Mouse (Mus musculus): ENCODE data around the gene Xrcc6. TPM values are rescaled to one million over a fixed set of nuclear protein-coding genes. Genes with fewer than 3 reads are reported as not detected.

The Xrcc6 gene
- polyA plus RNA-seq (2012; rRNA removed) = 7.8 and 9.1 TPM in 2 replicates

- peaks cover 9% of the 10 kb centered on the region; the same call in 1 of the 2 replicates for H3K4me1 ChIP-seq (ENCODE audit: control insufficient read depth, insufficient read depth, insufficient read length, low read length)
- no peaks in the 10 kb centered on the region for H3K36me3 ChIP-seq (ENCODE audit: control insufficient read depth, insufficient read depth, low read length)
- no peak within 1 kb of the TSS for H3K27ac ChIP-seq (ENCODE audit: insufficient read depth, low read depth, low read length)
- no peak within 1 kb of the TSS for H3K4me3 ChIP-seq (ENCODE audit: low read depth, low read length)
- no peak for TF ChIP-seq CTCF (IDR thresholded peaks at IDR 0.05; ENCODE audit: extremely low read depth, insufficient read length, insufficient replicate concordance, low read depth, low read length)
- TF ChIP-seq POLR2A (IDR thresholded peaks at IDR 0.05; ENCODE audit: low read depth, low read length) = no peak
- H3K27me3 ChIP-seq (ENCODE audit: control insufficient read depth, insufficient read depth, low read length) = no peaks in the 10 kb centered on the region
- WGBS = 78% methylated on average over 3 of the region's 3 CpGs
These were observed at the start of gene Xrcc6 for GRCm38 (mm10) chr15:81987646-81988045. Gene Xrcc6, plus strand, starts transcription at chr15:81987835.

GRCm38 (mm10) chr15:81938246-81938645 lies 49.4 kb upstream of the Xrcc6 start:
- Histone ChIP-seq H3K4me1 (ENCODE audit: control insufficient read depth, insufficient read depth, insufficient read length, low read length) (no peaks in the 10 kb centered on the region), H3K36me3 (ENCODE audit: control insufficient read depth, insufficient read depth, low read length) (no peaks in the 10 kb centered on the region), H3K27me3 (ENCODE audit: control insufficient read depth, insufficient read depth, low read length) (peaks cover 5% of the 10 kb centered on the region), H3K27ac (ENCODE audit: insufficient read depth, low read depth, low read length) (no peak overlapping the region), H3K4me3 (ENCODE audit: low read depth, low read length) (no peak overlapping the region)
- no peak for TF ChIP-seq POLR2A (IDR thresholded peaks at IDR 0.05; ENCODE audit: low read depth, low read length)
- peak; percentile 53; the same call in 1 of the 2 replicates for TF ChIP-seq CTCF (IDR thresholded peaks at IDR 0.05; ENCODE audit: extremely low read depth, insufficient read length, insufficient replicate concordance, low read depth, low read length)
- 43% methylated on average over 2 of the region's 2 CpGs for WGBS

DNA sequence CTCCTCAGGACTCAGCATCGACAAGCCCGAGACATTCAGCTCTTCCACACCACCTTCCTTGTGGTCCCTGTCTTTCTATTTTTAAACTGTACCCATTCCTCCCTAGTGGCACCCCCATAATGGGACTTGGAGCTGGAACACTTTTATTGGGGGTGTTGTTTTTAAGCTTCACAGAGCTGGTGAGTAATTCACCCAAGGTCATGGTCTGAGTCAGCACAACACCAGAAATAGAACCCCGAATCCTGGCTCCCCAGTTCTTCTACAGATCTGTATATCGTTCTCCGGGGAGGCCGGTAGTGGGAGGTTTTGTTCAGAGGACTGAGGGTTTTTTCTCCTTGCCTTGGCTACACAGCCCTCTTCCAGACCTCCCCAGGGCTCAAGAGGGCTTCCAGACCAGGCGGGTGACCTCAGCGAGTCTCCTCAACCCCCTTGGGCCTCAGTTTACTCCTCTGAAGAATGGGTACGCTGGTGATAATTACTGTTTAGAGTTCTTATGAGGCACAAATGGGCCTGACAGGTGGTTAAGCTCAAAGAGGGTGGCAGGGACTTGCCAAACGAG lies 48.4 kb upstream of the Xrcc6 start:
- Histone ChIP-seq H3K27me3 (ENCODE audit: control insufficient read depth, insufficient read depth, low read length) (peaks cover 5% of the 10 kb centered on the region), H3K36me3 (ENCODE audit: control insufficient read depth, insufficient read depth, low read length) (no peaks in the 10 kb centered on the region), H3K4me1 (ENCODE audit: control insufficient read depth, insufficient read depth, insufficient read length, low read length) (no peaks in the 10 kb centered on the region), H3K27ac (ENCODE audit: insufficient read depth, low read depth, low read length) (no peak overlapping the region), H3K4me3 (ENCODE audit: low read depth, low read length) (no peak overlapping the region)
- TF ChIP-seq POLR2A (IDR thresholded peaks at IDR 0.05; ENCODE audit: low read depth, low read length) (no peak), CTCF (IDR thresholded peaks at IDR 0.05; ENCODE audit: extremely low read depth, insufficient read length, insufficient replicate concordance, low read depth, low read length) (no peak)
- 80% methylated on average over 10 of the region's 10 CpGs for WGBS

- Histone ChIP-seq H3K36me3 (ENCODE audit: control insufficient read depth, insufficient read depth, low read length) (no peaks in the 10 kb centered on the region), H3K4me1 (ENCODE audit: control insufficient read depth, insufficient read depth, insufficient read length, low read length) (no peaks in the 10 kb centered on the region), H3K27ac (ENCODE audit: insufficient read depth, low read depth, low read length) (no peak overlapping the region), H3K4me3 (ENCODE audit: low read depth, low read length) (no peak overlapping the region), H3K27me3 (ENCODE audit: control insufficient read depth, insufficient read depth, low read length) (peaks cover 5% of the 10 kb centered on the region)
- no peak for TF ChIP-seq CTCF (IDR thresholded peaks at IDR 0.05; ENCODE audit: extremely low read depth, insufficient read length, insufficient replicate concordance, low read depth, low read length)
- TF ChIP-seq POLR2A (IDR thresholded peaks at IDR 0.05; ENCODE audit: low read depth, low read length) = no peak
- 56% methylated on average over 4 of the region's 4 CpGs for WGBS
These were observed 47.9 kb upstream of the Xrcc6 start for GRCm38 (mm10) chr15:81939774-81940173.

DNA sequence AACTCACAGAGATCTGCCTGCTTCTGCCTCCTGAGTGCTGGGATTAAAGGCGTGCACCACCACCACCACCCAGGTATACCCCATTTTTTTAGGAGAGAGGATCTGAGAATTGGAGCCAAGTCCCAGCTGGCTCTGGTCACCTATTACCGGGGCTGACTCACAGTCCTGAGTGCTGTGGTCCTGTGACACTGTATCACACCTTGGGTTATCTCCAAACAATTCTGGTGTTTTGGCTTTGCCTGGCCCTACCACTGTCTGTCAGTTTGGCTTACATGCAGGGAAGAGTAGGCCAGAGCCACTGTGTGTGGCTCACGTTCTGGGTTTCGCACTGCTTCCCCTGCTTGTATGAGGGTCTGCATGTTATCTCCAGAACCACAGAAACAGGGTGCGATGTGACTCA lies 47.4 kb upstream of the Xrcc6 start:
- no peak for TF ChIP-seq CTCF (IDR thresholded peaks at IDR 0.05; ENCODE audit: extremely low read depth, insufficient read length, insufficient replicate concordance, low read depth, low read length)
- TF ChIP-seq POLR2A (IDR thresholded peaks at IDR 0.05; ENCODE audit: low read depth, low read length) = no peak
- H3K4me1 ChIP-seq (ENCODE audit: control insufficient read depth, insufficient read depth, insufficient read length, low read length) = no peaks in the 10 kb centered on the region
- no peak overlapping the region for H3K4me3 ChIP-seq (ENCODE audit: low read depth, low read length)
- H3K27ac ChIP-seq (ENCODE audit: insufficient read depth, low read depth, low read length) = no peak overlapping the region
- peaks cover 5% of the 10 kb centered on the region for H3K27me3 ChIP-seq (ENCODE audit: control insufficient read depth, insufficient read depth, low read length)
- no peaks in the 10 kb centered on the region for H3K36me3 ChIP-seq (ENCODE audit: control insufficient read depth, insufficient read depth, low read length)
- WGBS = 85% methylated on average over 5 of the region's 5 CpGs

DNA sequence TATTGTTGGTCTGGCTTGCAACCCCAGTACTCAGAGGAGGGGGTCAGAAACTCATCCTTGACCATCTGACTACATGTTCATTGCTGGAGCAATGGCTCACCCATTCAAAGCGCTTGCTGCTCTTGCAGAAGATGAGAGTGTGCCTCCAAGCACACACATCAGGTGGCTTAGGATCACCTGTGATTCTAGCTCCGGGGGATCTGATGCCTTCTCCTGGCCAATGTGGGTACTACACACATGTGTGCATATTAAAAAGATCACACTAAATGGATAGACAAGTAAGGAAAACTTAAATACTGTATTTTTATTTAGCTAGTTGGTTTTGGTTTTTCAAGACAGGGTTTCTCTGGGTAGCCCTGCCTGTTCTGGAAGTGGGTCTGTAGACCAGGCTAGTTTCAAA lies 46.6 kb upstream of the Xrcc6 start:
- Histone ChIP-seq H3K27me3 (ENCODE audit: control insufficient read depth, insufficient read depth, low read length) (peaks cover 5% of the 10 kb centered on the region), H3K27ac (ENCODE audit: insufficient read depth, low read depth, low read length) (no peak overlapping the region), H3K4me1 (ENCODE audit: control insufficient read depth, insufficient read depth, insufficient read length, low read length) (no peaks in the 10 kb centered on the region), H3K36me3 (ENCODE audit: control insufficient read depth, insufficient read depth, low read length) (no peaks in the 10 kb centered on the region), H3K4me3 (ENCODE audit: low read depth, low read length) (no peak overlapping the region)
- TF ChIP-seq POLR2A (IDR thresholded peaks at IDR 0.05; ENCODE audit: low read depth, low read length) (no peak), CTCF (IDR thresholded peaks at IDR 0.05; ENCODE audit: extremely low read depth, insufficient read length, insufficient replicate concordance, low read depth, low read length) (no peak)
- 89% methylated on average over 2 of the region's 2 CpGs for WGBS

- WGBS = 40% methylated on average over 9 of the region's 9 CpGs
- TF ChIP-seq CTCF (IDR thresholded peaks at IDR 0.05; ENCODE audit: extremely low read depth, insufficient read length, insufficient replicate concordance, low read depth, low read length) (no peak), POLR2A (IDR thresholded peaks at IDR 0.05; ENCODE audit: low read depth, low read length) (no peak)
- Histone ChIP-seq H3K4me3 (ENCODE audit: low read depth, low read length) (no peak overlapping the region), H3K27me3 (ENCODE audit: control insufficient read depth, insufficient read depth, low read length) (no peaks in the 10 kb centered on the region), H3K4me1 (ENCODE audit: control insufficient read depth, insufficient read depth, insufficient read length, low read length) (no peaks in the 10 kb centered on the region), H3K36me3 (ENCODE audit: control insufficient read depth, insufficient read depth, low read length) (no peaks in the 10 kb centered on the region), H3K27ac (ENCODE audit: insufficient read depth, low read depth, low read length) (no peak overlapping the region)
These were observed 44.4 kb upstream of the Xrcc6 start for GRCm38 (mm10) chr15:81943176-81943749.

All from small intestine, adult 2 months (tissue).